Mouse (Mus musculus) bone marrow macrophage, adult 2 months (primary cell): ENCODE measurements around the gene Ripor3. TPM values are rescaled to one million over a fixed set of nuclear protein-coding genes. Genes with fewer than 3 reads are reported as not detected.
"Not testable (repeated sequence)": the region's sequence is repeated elsewhere in the genome, so short reads cannot be mapped to it uniquely, and the experiment has no call there.

Source experiments
- H3K27ac ChIP-seq: 2 replicates; pipeline ENCODE4 v1.5.1; 2012; ENCODE audit warnings: low read depth, low read length; ENCODE audit not compliant: insufficient read depth
- H3K4me1 ChIP-seq: 2 replicates; pipeline ENCODE4 v1.6.1; 2012; ENCODE audit warnings: low read length; ENCODE audit not compliant: control insufficient read depth, insufficient read depth
- H3K4me3 ChIP-seq: 2 replicates; pipeline ENCODE4 v1.5.1; 2012; ENCODE audit warnings: mild to moderate bottlenecking, low read length, moderate library complexity; ENCODE audit not compliant: insufficient read depth
- CTCF ChIP-seq: IDR thresholded peaks from 2 replicates; pipeline ENCODE4 v1.5.1; 2012; ENCODE audit warnings: low read depth, mild to moderate bottlenecking, low read length, moderate library complexity
- POLR2A ChIP-seq: IDR thresholded peaks from 2 replicates; pipeline ENCODE4 v1.6.1; 2012; ENCODE audit warnings: mild to moderate bottlenecking, low read depth, low read length, borderline replicate concordance
- polyA plus RNA-seq: library from polyadenylated mRNA; stranded (reverse); fragments of >200 nt; gene quantifications from 2 replicates; pipeline ENCODE4 v1.2.4, GENCODE M21; 2012; ENCODE audit not compliant: missing spikeins, insufficient read depth, insufficient read length

Ripor3 gene
- not detected in 2 replicates for polyA plus RNA-seq

DNA sequence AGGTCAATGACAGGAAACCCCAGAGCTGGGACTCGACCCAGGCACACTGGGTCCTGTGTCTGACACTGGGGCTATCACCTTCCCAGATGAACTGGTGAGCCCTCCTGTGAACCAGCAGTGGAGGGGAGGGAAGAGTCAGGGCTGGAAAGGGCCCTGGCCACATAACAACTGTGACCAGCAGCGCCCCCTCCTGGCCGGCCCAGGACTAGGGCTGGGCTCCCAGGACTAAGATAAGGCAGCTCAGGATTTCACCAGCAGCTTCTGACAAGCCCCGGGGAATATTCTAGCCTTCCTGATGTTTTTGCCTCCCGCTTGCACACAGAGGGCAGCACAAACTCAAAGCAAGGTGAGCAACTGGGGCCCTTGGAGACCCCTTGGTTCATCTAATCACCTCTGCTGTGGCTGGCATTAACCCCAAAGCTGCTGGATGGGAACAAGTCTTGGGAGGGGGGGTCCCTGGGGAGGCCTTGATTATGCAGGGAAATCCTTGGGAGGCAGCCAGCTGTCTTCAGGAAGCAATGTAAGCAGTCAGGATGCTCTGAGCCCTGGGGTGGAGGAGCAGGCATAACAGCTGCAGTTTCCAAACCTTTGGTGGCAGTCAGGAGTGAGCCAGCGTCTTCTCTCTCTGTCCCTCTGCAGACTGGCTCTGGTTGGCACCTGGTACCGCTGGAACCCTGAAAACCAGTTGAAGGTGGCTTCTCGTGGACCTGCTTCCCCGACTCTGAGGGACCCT lies at the start of gene Ripor3:
TSS of gene Ripor3 (minus strand) at position 683 of the 733 bp plus-strand sequence.
- Histone ChIP-seq H3K27ac (no peak within 1 kb of the TSS), H3K4me1 (peaks cover 12% of the 10 kb centered on the region), H3K4me3 (no peak within 1 kb of the TSS)
- TF ChIP-seq CTCF (peak; percentile 89), POLR2A (no peak)

DNA sequence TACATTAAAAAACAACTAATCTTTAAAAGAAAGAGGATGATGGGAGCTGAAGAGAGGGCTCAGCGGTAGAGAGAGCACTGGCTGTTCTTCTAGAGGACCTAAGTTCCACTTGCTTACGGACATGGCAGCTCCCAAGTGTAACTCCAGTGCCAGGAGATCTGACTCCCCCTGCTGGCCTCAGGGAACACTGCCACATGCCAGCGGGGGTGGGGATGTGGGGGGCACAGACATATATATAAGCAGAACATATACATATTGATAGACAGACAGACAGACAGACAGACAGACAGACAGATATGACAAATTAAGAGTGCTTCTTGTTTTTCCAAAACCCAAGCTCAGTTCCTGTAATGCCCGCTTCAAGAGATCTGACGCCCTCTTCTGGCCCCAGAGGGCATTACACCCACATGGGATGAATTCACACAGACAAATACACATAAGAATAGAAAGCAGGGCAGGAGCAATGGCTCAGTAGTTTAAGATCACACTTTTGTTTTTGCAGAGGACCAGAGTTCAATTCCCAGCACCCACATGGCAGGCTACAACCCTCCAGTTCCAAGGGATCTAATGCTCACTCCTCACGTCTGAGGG lies 48.9 kb upstream of the Ripor3 start:
- no peak for TF ChIP-seq POLR2A
- TF ChIP-seq CTCF: 0 out of 2 replicates have a peak, but pooled peaks have one; percentile 16
- Histone ChIP-seq H3K27ac (no peak overlapping the region), H3K4me1 (peaks cover 7% of the 10 kb centered on the region)

DNA sequence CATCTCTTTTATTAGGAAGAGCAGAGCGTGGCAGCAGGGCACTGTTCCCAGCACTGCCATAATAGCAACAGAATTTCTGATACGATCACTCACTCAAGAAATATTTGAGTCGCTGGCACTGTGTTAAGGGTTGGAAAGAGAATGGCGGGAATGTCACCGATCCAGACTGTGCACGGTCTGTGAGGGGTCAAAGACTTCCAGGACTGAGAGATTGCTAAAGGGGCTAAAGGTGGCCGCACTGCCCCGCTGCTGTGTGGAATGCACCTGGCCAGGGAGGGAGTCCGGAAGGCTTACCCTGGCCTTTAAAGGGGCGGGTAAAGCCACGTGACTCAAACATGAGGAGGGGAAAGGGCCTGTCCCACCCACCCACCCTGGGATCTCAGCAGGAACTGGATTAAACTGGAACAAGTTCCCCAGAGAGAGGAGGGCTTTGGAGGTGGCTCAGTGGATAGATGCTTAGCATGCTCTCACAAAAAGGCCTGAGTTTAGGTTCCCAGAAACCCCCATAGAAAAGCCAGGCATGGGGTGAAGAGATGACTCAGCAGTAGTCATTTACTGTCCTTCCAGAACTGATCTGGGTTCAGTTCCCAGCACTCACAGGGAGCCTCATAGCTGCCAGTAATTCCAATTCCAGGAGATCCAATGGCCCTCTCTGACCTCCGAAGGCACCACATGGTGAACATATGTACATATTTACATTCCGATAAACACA lies 48.2 kb upstream of the Ripor3 start:
- no peak overlapping the region for H3K4me3 ChIP-seq
- H3K27ac ChIP-seq: no peak overlapping the region
- no peak for TF ChIP-seq CTCF
- no peak for TF ChIP-seq POLR2A
- H3K4me1 ChIP-seq: peaks cover 3% of the 10 kb centered on the region

More for the DNA sequence above, 48.9 kb upstream of the Ripor3 start:
- H3K4me3 ChIP-seq: no peak overlapping the region

DNA sequence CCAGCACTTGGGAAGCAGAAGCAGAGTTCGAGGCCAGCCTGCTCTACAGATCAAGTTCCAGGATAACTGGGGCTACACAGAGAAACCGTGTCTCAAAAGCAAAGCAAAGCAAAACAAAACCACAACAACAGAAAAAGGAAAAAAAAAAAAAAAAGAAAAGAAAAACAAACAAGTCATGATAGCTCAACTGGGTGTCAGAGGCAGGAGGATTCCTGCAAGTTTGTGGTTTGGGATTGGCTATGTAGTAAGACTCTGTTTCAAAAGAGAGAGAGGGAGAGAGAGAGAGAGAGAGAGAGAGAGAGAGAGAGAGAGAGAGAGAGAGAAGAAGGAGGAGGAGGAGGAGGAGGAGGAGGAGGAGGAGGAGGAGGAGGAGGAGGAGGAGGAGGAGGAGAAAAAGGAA lies 47.5 kb upstream of the Ripor3 start:
- not testable (repeated sequence) for H3K4me3 ChIP-seq, H3K4me1 ChIP-seq, H3K27ac ChIP-seq

DNA sequence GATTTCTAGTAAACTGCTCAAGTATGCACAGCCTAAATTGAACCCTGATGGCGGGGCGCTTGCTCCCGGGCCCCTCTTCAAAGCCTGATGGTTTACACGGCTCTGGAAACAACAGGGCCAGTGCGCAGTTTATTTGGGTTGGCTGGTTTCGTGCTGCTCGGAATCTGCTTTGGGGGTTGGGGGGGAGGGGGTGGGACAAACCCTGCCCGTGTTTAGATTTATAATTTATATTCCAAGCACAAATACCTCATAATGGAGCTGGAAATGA lies 46.2 kb upstream of the Ripor3 start:
- no peaks in the 10 kb centered on the region for H3K4me1 ChIP-seq
- TF ChIP-seq POLR2A (no peak), CTCF (no peak)
- H3K27ac ChIP-seq: no peak overlapping the region
- no peak overlapping the region for H3K4me3 ChIP-seq

GRCm38 (mm10) chr2:168055910-168056665 lies 45.7 kb upstream of the Ripor3 start:
- TF ChIP-seq POLR2A: no peak
- TF ChIP-seq CTCF: no peak
- no peak overlapping the region for H3K27ac ChIP-seq
- H3K4me3 ChIP-seq: no peak overlapping the region
- no peaks in the 10 kb centered on the region for H3K4me1 ChIP-seq

DNA sequence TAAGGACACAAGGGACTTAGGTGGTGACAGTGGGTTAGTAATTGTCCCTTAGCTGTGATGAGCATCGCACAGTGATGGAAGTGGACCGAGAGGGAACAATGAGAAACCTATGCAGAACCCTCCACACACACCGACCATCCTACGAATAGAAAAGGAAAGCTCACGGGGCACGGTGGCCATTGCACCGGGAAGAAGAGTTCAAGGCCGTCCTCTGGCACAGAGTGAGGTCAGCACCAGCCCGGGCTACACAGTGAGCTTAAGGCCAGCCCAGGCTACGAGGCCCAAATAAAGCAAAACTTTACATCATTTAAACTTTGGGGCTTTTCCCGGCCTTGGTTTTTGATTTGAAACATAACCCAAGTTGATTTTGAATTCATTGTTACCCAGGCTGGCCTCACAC lies 43.7 kb upstream of the Ripor3 start:
- TF ChIP-seq POLR2A (no peak), CTCF (no peak)
- H3K4me1 ChIP-seq: no peaks in the 10 kb centered on the region
- H3K4me3 ChIP-seq: no peak overlapping the region
- H3K27ac ChIP-seq: no peak overlapping the region

DNA sequence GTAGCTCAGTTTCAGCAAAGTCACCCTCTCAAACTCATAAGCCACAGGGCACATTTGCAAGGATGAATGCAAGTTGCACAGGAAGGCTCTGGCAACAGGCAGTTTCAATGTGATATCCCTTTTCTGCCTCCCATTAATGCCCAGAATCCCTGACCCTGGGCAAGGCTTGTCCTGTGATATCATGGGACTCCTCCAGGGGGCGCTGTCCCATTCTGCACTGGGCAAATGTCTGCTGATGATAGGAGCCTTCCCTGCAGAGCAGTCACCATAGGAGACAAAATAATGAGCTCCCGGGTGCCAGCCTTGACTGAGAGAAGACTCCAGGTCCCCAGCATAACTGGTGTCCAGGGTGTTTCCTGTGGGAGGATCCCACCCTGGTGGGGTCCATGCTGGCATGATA lies 42.3 kb upstream of the Ripor3 start:
- no peak overlapping the region for H3K27ac ChIP-seq
- no peak overlapping the region for H3K4me3 ChIP-seq
- TF ChIP-seq CTCF (peak; percentile 77), POLR2A (no peak)
- H3K4me1 ChIP-seq: no peaks in the 10 kb centered on the region

DNA sequence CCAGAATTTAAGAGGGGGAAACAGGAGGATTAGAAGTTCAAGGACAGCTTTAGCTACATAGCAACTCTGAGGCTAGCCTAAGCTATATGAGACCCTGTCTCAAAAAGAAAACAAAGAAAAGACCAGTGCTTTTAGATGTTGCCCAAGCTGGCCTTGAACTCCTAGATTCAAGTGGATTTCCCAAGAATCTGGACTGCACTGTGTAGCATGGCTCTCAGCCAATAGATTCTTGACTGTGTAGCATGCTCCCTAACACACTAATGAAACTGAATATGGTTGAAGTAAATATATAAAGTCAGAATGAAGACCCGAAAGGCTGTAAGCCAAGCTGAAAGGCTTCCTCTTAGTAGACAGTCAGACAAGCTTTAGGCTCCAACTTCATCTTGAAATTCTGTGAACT lies 41.7 kb upstream of the Ripor3 start:
- TF ChIP-seq CTCF (no peak), POLR2A (no peak)
- Histone ChIP-seq H3K4me3 (no peak overlapping the region), H3K4me1 (no peaks in the 10 kb centered on the region), H3K27ac (no peak overlapping the region)
